Comparison of ENCODE assay signal across 20 mouse cellular contexts in the genomic region with DNA sequence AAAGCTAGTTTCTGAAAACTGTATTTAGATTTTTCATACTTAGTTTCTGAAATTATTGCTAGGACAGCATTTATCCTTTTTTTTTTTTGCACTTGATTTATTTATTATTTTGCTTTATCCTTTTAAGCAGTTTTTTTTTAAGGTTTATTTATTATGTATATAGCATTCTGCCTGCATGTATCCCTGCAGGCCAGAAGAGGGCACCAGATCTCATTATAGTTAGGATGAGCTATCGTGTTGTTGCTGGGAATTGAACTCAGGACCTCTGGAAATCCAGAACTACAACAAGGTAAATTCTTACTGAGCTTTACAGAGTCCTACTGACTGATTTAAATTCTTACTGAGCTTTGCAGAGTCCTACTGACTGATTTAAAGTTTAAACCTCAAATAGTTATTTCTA. TPM values are rescaled to one million over a fixed set of nuclear protein-coding genes. Genes with fewer than 3 reads are reported as not detected.
DNase-seq lines count a peak whose midpoint lies in the region; ATAC-seq and TF ChIP-seq lines count a peak whose summit lies in the region.
"Had no signal": no experiment of that assay in that cellular context is flagged by ENCODE, and none has a peak within 500 bp of the region (broad histone marks: within the 10 kb centered on the region; RNA-seq: fewer than 3 reads in every experiment).

No protein-coding gene starts in this region.

- H3K4me1 ChIP-seq in forebrain, postnatal 0 days (ENCODE audit: insufficient read depth), result no peaks in the 10 kb centered on the region
- H3K4me1 ChIP-seq in forebrain, embryonic 11.5 days (replicated peaks; ENCODE audit: control insufficient read depth, insufficient read depth, low read length), result no peaks in the 10 kb centered on the region
- no peaks in the 10 kb centered on the region for H3K4me1 ChIP-seq in embryonic facial prominence, embryonic 10.5 days
- H3K4me1 ChIP-seq: embryonic facial prominence, embryonic 12.5 days; liver, embryonic 15.5 days had no signal

- H3K4me3 ChIP-seq in forebrain, postnatal 0 days (ENCODE audit: low read depth, low read length), result no peak overlapping the region
- no peak overlapping the region for H3K4me3 ChIP-seq in forebrain, embryonic 11.5 days (ENCODE audit: low read depth, low read length)
- H3K4me3 ChIP-seq in layer of hippocampus, adult 2 months, result no peak overlapping the region
- H3K4me3 ChIP-seq in embryonic facial prominence, embryonic 10.5 days, result no peak overlapping the region
- H3K4me3 ChIP-seq: embryonic facial prominence, embryonic 12.5 days; liver, embryonic 15.5 days had no signal

- no peaks in the 10 kb centered on the region for H3K27me3 ChIP-seq in forebrain, postnatal 0 days (ENCODE audit: insufficient read depth, low read length)
- H3K27me3 ChIP-seq in forebrain, embryonic 11.5 days (ENCODE audit: control insufficient read depth, insufficient read depth, low read length), result no peaks in the 10 kb centered on the region
- H3K27me3 ChIP-seq in embryonic facial prominence, embryonic 10.5 days (replicated peaks; ENCODE audit: low read depth, poor library complexity, severe bottlenecking), result no peaks in the 10 kb centered on the region
- H3K27me3 ChIP-seq: embryonic facial prominence, embryonic 12.5 days; liver, embryonic 15.5 days had no signal

- no peak overlapping the region for H3K27ac ChIP-seq in forebrain, postnatal 0 days (ENCODE audit: low read depth, low read length)
- H3K27ac ChIP-seq in forebrain, embryonic 11.5 days (ENCODE audit: low read depth, low read length), result no peak overlapping the region
- H3K27ac ChIP-seq in layer of hippocampus, adult 2 months, result no peak overlapping the region
- H3K27ac ChIP-seq in embryonic facial prominence, embryonic 10.5 days (replicated peaks), result no peak overlapping the region
- H3K27ac ChIP-seq: embryonic facial prominence, embryonic 12.5 days; liver, embryonic 15.5 days had no signal

- H3K9ac ChIP-seq in forebrain, postnatal 0 days, result no peak overlapping the region
- no peak overlapping the region for H3K9ac ChIP-seq in forebrain, embryonic 11.5 days (ENCODE audit: low read length)
- H3K9ac ChIP-seq: embryonic facial prominence, embryonic 12.5 days; liver, embryonic 15.5 days had no signal

- no peaks in the 10 kb centered on the region for H3K9me3 ChIP-seq in forebrain, postnatal 0 days (ENCODE audit: low read length)
- H3K9me3 ChIP-seq in forebrain, embryonic 11.5 days (ENCODE audit: control insufficient read depth, low read length), result no peaks in the 10 kb centered on the region
- H3K9me3 ChIP-seq in embryonic facial prominence, embryonic 10.5 days, result no peaks in the 10 kb centered on the region
- H3K9me3 ChIP-seq: embryonic facial prominence, embryonic 12.5 days; liver, embryonic 15.5 days had no signal

- ATAC-seq in forebrain, postnatal 0 days, result no peak
- ATAC-seq in forebrain, embryonic 11.5 days (replicated peaks; ENCODE audit: low FRiP score), result no peak
- ATAC-seq: activated CD4-positive, CD25-positive, alpha-beta regulatory T cell, adult 4 months; hindbrain, embryonic 16.5 days had no signal

- DNase-seq in forebrain, postnatal 0 days, result no peak
- DNase-seq in forebrain, embryonic 11.5 days (ENCODE audit: low spot score), result no peak
- DNase-seq in layer of hippocampus, adult 2 months (ENCODE audit: low spot score in 2 of 2), result no peak
- no peak for DNase-seq in layer of hippocampus, adult 9-11 months
- DNase-seq in 3T3-L1 (ENCODE audit: low read depth, low spot score) (peak; percentile 22), NIH3T3 (ENCODE audit: low read depth) (peak; percentile 24)
- no peak for DNase-seq in right cerebral cortex, postnatal 25 days
- DNase-seq in embryonic facial prominence, embryonic 10.5 days (ENCODE audit: low spot score), result no peak
- DNase-seq: adrenal gland, postnatal 25 days; cerebellum, adult 8-10 months; gastrocnemius, postnatal 14 days; kidney, adult 9 months; lung, postnatal 36 days; retina, postnatal 1 day; thymus, adult 18-20 months had no signal

- TF ChIP-seq CTCF in forebrain, postnatal 0 days (IDR thresholded peaks at IDR 0.05; ENCODE audit: low read depth), result peak; percentile 27; the same call in 1 of the 2 replicates
- peak; percentile 70 for TF ChIP-seq CTCF in layer of hippocampus, adult 2 months (conservative IDR thresholded peaks at IDR 0.05)

- 0 out of 2 replicates have a peak, but pooled peaks cover 9% of the 10 kb centered on the region for H3K36me3 ChIP-seq in forebrain, postnatal 0 days (ENCODE audit: insufficient read depth)
- H3K36me3 ChIP-seq in forebrain, embryonic 11.5 days (ENCODE audit: control insufficient read depth, insufficient read depth, low read length), result no peaks in the 10 kb centered on the region
- peaks cover 39% of the 10 kb centered on the region for H3K36me3 ChIP-seq in embryonic facial prominence, embryonic 10.5 days (replicated peaks)
- H3K36me3 ChIP-seq: liver, embryonic 15.5 days had no signal

- no peak overlapping the region for H3K4me2 ChIP-seq in forebrain, postnatal 0 days (ENCODE audit: low read depth)
- H3K4me2 ChIP-seq in forebrain, embryonic 11.5 days (ENCODE audit: low read depth, low read length, severe bottlenecking), result no peak overlapping the region
- H3K4me2 ChIP-seq: embryonic facial prominence, embryonic 12.5 days; liver, embryonic 15.5 days; midbrain, embryonic 11.5 days had no signal

- WGBS in forebrain, postnatal 0 days, result 91% methylated on average over 1 of the region's 1 CpGs
- WGBS in forebrain, embryonic 11.5 days, result 92% methylated on average over 1 of the region's 1 CpGs
- 82% methylated on average over 1 of the region's 1 CpGs for WGBS in embryonic facial prominence, embryonic 10.5 days

RNA-seq across cellular contexts. Expression of gene Gkap1, which starts 22.2 kb away (rescaled TPM):
- 21.0 and 26.3 TPM in 2 replicates for total RNA-seq in forebrain, postnatal 0 days (2014; rRNA removed)
- 26.1 and 27.4 TPM in 2 replicates for polyA plus RNA-seq in forebrain, postnatal 0 days (2015; fragmentation: Nextera tagmentation; extraction: Ambion mirVana)
- 44.9 and 48.5 TPM in 2 replicates for polyA plus RNA-seq in forebrain, embryonic 11.5 days (2014; fragmentation: Nextera tagmentation; extraction: Ambion mirVana)
- total RNA-seq in layer of hippocampus, adult 2 months (2021), result 10 to 100 TPM; 21.6 to 22.0 TPM
- polyA plus RNA-seq in embryonic facial prominence, embryonic 10.5 days (2016; fragmentation: Nextera tagmentation; extraction: Ambion mirVana), result 17.5 and 18.4 TPM in 2 replicates

RNA-seq across cellular contexts. Expression of gene Ubqln1, which starts 37.8 kb away (rescaled TPM):
- total RNA-seq in forebrain, postnatal 0 days (2014; rRNA removed), result 125 and 172 TPM in 2 replicates
- 85.9 and 118 TPM in 2 replicates for polyA plus RNA-seq in forebrain, postnatal 0 days (2015; fragmentation: Nextera tagmentation; extraction: Ambion mirVana)
- 153 and 158 TPM in 2 replicates for polyA plus RNA-seq in forebrain, embryonic 11.5 days (2014; fragmentation: Nextera tagmentation; extraction: Ambion mirVana)
- total RNA-seq in layer of hippocampus, adult 2 months (2021), result 100 to 1,000 TPM; 139 to 143 TPM
- polyA plus RNA-seq in embryonic facial prominence, embryonic 10.5 days (2016; fragmentation: Nextera tagmentation; extraction: Ambion mirVana), result 135 and 144 TPM in 2 replicates

Comparison
In these comparisons a context has a peak if more than half of its experiments do, and no peak if none do; other contexts are left out.
1. DNase-seq: peak in 3T3-L1 (single experiment) and NIH3T3 (single experiment); none in forebrain, postnatal 0 days (single experiment), forebrain, embryonic 11.5 days (single experiment), layer of hippocampus, adult 2 months (0 of 2), layer of hippocampus, adult 9-11 months (single experiment), right cerebral cortex, postnatal 25 days (single experiment) and embryonic facial prominence, embryonic 10.5 days (single experiment).